Mouse (Mus musculus) heart, adult 2 months (tissue): ENCODE results near the gene Akt3.

Experiments
- CTCF ChIP-seq: fragments of 200-600 bp; IDR thresholded peaks from 2 replicates; pipeline ENCODE4 v1.8.1; 2022; ENCODE audit warnings: antibody characterized with exemption, mild to moderate bottlenecking, moderate library complexity
- EP300 ChIP-seq: fragments of 200-500 bp; IDR thresholded peaks from 2 replicates; pipeline ENCODE4 v1.6.1; 2011; ENCODE audit warnings: low read depth, low read length, control low read depth; ENCODE audit not compliant: insufficient read depth
- POLR2A ChIP-seq: fragments of 200-500 bp; IDR thresholded peaks from 2 replicates; pipeline ENCODE4 v1.6.1; 2011; ENCODE audit warnings: mild to moderate bottlenecking, low read depth, low read length, control low read depth; ENCODE audit not compliant: insufficient read depth

GRCm38 (mm10) chr1:177013313-177013712 lies 244.7 kb downstream of the Akt3 start:
- TF ChIP-seq CTCF (no peak), EP300 (no peak), POLR2A (no peak)
